Mouse (Mus musculus) embryonic facial prominence, embryonic 11.5 days (tissue): ENCODE measurements at regions not wholly inside any gene's neighbourhood (a gene's known extent, or its start where the extent isn't known, plus 50 kb on each side); places are given as distances from the start of the nearest gene placed in this dataset.

Source experiments
- ATAC-seq: fragments of 200-750 bp; cut with Nextera tagmentation; replicated peaks from 2 replicates; pipeline ENCODE4 v1.8.0; 2017; ENCODE audit warnings: low read depth; ENCODE audit not compliant: insufficient number of reproducible peaks, low FRiP score, low TSS enrichment
- DNase-seq: peaks from one replicate; pipeline ENCODE4 v3.0.0-alpha.2; 2015; ENCODE audit warnings: low spot score
- H3K27ac ChIP-seq: fragments of 300-500 bp; sonication (generic); replicated peaks from 2 replicates; pipeline ENCODE4 v1.5.1; 2014; ENCODE audit warnings: mild to moderate bottlenecking, low read depth, low read length, control low read depth
- H3K27me3 ChIP-seq: fragments of 300-500 bp; sonication (generic); 2 replicates; pipeline ENCODE4 v1.6.1; 2014; ENCODE audit warnings: mild to moderate bottlenecking, low read length, moderate library complexity, mixed read lengths; ENCODE audit not compliant: control insufficient read depth, insufficient read depth
- H3K36me3 ChIP-seq: fragments of 300-500 bp; sonication (generic); replicated peaks from 2 replicates; pipeline ENCODE4 v1.6.1; 2014; ENCODE audit warnings: low read depth, mild to moderate bottlenecking, low read length, moderate library complexity, mixed read lengths; ENCODE audit not compliant: control insufficient read depth, insufficient read depth
- H3K4me1 ChIP-seq: fragments of 300-500 bp; sonication (generic); 2 replicates; pipeline ENCODE4 v1.6.1; 2014; ENCODE audit warnings: low read length, mixed read lengths; ENCODE audit not compliant: control insufficient read depth, insufficient read depth
- H3K4me2 ChIP-seq: fragments of 300-500 bp; sonication (generic); 2 replicates; pipeline ENCODE4 v1.6.1; 2014; ENCODE audit warnings: low read depth, mild to moderate bottlenecking, control low read depth, low read length, moderate library complexity
- H3K4me3 ChIP-seq: fragments of 300-500 bp; sonication (generic); 2 replicates; pipeline ENCODE4 v1.5.1; 2014; ENCODE audit warnings: low read depth, low read length, control low read depth
- H3K9ac ChIP-seq: fragments of 300-500 bp; sonication (generic); replicated peaks from 2 replicates; pipeline ENCODE4 v1.6.1; 2014; ENCODE audit warnings: mild to moderate bottlenecking, control low read depth, low read length
- H3K9me3 ChIP-seq: fragments of 300-500 bp; sonication (generic); replicated peaks from 2 replicates; pipeline ENCODE4 v1.6.1; 2016; ENCODE audit warnings: mild to moderate bottlenecking, low read length, inconsistent platforms, mixed read lengths; ENCODE audit not compliant: control insufficient read depth
- WGBS: fragments of 180-500 bp; shearing (Covaris S2); extraction: QIAGEN DNeasy Blood & Tissue Kit; methylation state at CpG from one replicate; pipeline ENCODE4 v1.1.7; 2014; 5-methylcytosine and 5-hydroxymethylcytosine counted together

DNA sequence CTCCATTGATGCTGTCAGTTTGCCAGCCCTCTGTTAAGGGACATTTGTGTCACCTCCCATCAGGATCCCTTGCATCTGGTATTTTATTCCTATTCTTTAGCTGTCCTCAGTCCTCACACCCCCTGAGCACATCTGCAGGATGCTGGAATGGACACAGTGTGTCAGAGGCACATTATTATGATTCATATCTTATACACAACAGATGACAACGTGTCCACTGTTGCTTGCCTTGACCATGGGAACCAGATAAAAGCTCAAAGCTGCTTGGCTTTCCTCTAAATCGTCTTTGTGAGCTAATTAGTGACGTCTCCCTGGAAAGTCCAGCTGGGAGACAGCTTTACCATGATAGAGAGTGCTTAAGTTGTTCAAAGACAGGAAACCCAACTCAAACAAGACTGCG lies 149.7 kb upstream of the Serpine2 start:
- Histone ChIP-seq H3K9me3 (no peaks in the 10 kb centered on the region), H3K27ac (no peak overlapping the region), H3K4me2 (no peak overlapping the region), H3K27me3 (no peaks in the 10 kb centered on the region), H3K36me3 (no peaks in the 10 kb centered on the region), H3K9ac (no peak overlapping the region), H3K4me3 (no peak overlapping the region), H3K4me1 (no peaks in the 10 kb centered on the region)
- 44% methylated on average over 4 of the region's 4 CpGs for WGBS
- ATAC-seq: no peak
- DNase-seq: no peak

DNA sequence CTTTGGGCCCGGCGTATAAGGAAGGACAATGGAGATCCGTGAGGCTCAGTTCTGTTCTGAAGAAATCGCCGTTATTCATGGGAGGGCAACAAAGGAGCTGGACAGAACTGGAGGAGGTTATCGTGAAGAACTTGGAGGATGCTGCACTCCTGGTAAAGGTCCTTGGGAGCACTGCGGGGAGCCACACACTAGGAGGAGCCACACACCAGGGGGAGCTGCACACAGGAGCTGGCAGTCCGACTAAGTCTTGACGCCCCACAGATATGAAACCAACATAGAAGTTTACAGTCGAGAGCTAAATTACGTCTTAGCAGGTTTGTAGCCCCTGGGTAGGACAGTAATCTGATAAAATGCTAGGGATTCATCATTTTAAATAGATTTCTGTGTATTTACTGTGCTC lies 138.1 kb upstream of the Serpine2 start:
- no peak for ATAC-seq
- no peak overlapping the region for H3K9ac ChIP-seq
- no peak overlapping the region for H3K27ac ChIP-seq
- no peaks in the 10 kb centered on the region for H3K27me3 ChIP-seq
- H3K9me3 ChIP-seq: no peaks in the 10 kb centered on the region
- peak; percentile 32 for DNase-seq
- 79% methylated on average over 11 of the region's 11 CpGs for WGBS
- no peaks in the 10 kb centered on the region for H3K36me3 ChIP-seq
- H3K4me1 ChIP-seq: no peaks in the 10 kb centered on the region
- no peak overlapping the region for H3K4me2 ChIP-seq
- no peak overlapping the region for H3K4me3 ChIP-seq

DNA sequence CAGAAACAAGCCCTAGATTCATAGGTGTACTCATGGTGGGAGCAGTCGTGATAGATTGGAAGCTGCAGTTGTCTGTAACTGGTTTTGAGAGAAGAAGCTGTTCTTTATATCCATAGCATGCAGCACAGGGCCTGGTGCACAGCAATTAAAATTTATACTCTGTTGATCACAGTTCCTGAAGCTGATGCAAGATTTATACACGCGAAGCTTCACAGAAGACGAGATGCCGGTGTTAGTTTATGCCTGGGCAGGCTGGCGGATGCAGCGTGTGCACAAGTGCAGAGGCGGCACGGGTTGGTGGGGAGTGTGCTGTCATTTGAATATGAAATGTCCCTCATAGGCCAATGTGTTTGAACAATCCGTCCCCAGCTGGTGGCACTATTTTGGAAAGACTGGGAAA lies 136.9 kb upstream of the Serpine2 start:
- WGBS: 90% methylated on average over 10 of the region's 10 CpGs
- DNase-seq (no peak), ATAC-seq (no peak)

DNA sequence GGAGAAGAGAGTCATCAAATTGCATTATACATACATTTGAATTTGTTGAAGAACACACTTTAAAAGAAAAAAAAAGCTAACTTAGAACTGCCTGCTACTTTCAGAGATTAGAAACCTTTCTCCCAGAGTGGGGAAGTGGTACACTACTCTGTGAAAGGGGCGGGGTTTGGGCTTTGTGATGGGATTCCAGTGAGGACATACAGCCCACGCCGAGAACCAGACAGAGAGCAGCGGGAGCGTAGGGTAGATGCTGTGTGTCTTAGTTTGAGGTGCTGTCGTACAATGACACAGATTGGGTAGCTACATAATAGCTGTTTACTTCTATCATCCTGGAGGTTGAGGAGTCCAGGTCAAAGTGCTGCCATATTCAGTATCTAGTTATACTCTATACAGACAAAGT lies 136.5 kb upstream of the Serpine2 start:
- Histone ChIP-seq H3K9me3 (no peaks in the 10 kb centered on the region), H3K27ac (no peak overlapping the region), H3K4me3 (no peak overlapping the region), H3K27me3 (no peaks in the 10 kb centered on the region), H3K4me2 (no peak overlapping the region), H3K36me3 (no peaks in the 10 kb centered on the region), H3K4me1 (no peaks in the 10 kb centered on the region), H3K9ac (no peak overlapping the region)
- DNase-seq (no peak), ATAC-seq (no peak)
- WGBS: 92% methylated on average over 6 of the region's 6 CpGs

More for the DNA sequence above, 136.9 kb upstream of the Serpine2 start:
- no peaks in the 10 kb centered on the region for H3K27me3 ChIP-seq
- no peaks in the 10 kb centered on the region for H3K4me1 ChIP-seq
- H3K9me3 ChIP-seq: no peaks in the 10 kb centered on the region
- H3K36me3 ChIP-seq: no peaks in the 10 kb centered on the region
- no peak overlapping the region for H3K27ac ChIP-seq
- no peak overlapping the region for H3K9ac ChIP-seq
- no peak overlapping the region for H3K4me3 ChIP-seq
- no peak overlapping the region for H3K4me2 ChIP-seq

DNA sequence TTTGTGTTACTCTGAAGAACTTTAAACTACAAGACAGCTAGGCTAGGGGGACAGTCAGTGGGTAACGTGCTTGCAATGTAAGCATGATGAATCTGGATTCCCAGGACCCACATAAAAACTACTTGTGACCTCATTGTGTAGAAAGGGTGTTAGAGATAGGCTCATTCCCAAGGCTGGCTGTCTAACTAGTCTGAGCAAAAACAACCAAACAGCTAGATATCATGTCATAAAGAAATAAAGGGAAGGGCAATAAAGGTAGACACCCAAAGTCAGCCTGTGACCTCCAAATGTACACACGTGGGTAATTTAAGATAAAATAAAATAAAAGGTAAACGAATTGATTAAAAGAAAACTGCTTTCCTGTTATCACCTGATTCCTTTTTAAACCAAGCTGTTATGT lies 123.7 kb upstream of the Serpine2 start:
- no peak for DNase-seq
- no peaks in the 10 kb centered on the region for H3K27me3 ChIP-seq
- H3K4me2 ChIP-seq: no peak overlapping the region
- no peak for ATAC-seq
- H3K36me3 ChIP-seq: no peaks in the 10 kb centered on the region
- no peak overlapping the region for H3K4me3 ChIP-seq
- 81% methylated on average over 3 of the region's 3 CpGs for WGBS
- H3K27ac ChIP-seq: no peak overlapping the region
- H3K9ac ChIP-seq: no peak overlapping the region
- H3K4me1 ChIP-seq: no peaks in the 10 kb centered on the region
- H3K9me3 ChIP-seq: no peaks in the 10 kb centered on the region

DNA sequence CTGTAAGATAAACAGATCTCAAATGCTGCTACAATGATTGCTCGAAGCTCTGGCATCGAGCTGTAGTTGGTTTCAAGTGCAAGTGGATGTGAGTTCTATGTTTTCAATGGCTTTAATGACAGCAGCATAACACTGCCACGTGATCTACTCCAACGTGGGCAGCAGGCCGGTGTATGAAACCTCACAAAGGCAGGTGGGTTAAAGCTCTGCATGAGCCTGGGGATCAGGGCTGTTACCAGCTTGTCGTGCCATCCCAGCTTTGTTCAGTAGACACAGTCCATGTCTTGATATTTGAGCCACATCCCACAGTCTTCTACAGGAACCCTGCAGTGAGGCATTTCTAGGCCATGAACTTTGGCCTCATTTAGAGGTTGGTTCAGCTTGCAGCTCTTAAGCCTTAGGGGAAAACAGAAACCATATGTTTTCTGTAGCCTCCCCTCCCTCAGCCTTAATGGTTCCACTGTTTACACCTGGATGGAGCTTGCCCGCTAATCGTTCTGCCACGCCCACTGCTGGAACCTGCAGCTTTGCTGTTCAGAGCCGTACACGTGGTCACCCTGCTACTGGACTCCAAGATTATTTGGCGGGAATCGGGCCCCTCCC lies 121.8 kb upstream of the Serpine2 start:
- H3K4me2 ChIP-seq: no peak overlapping the region
- H3K36me3 ChIP-seq: no peaks in the 10 kb centered on the region
- H3K4me1 ChIP-seq: no peaks in the 10 kb centered on the region
- 41% methylated on average over 13 of the region's 13 CpGs for WGBS
- H3K4me3 ChIP-seq: no peak overlapping the region
- DNase-seq: peak; percentile 69
- H3K27ac ChIP-seq: no peak overlapping the region
- H3K9me3 ChIP-seq: no peaks in the 10 kb centered on the region
- peak; percentile 59; the same call in 1 of the 2 replicates for ATAC-seq
- no peaks in the 10 kb centered on the region for H3K27me3 ChIP-seq
- H3K9ac ChIP-seq: no peak overlapping the region

DNA sequence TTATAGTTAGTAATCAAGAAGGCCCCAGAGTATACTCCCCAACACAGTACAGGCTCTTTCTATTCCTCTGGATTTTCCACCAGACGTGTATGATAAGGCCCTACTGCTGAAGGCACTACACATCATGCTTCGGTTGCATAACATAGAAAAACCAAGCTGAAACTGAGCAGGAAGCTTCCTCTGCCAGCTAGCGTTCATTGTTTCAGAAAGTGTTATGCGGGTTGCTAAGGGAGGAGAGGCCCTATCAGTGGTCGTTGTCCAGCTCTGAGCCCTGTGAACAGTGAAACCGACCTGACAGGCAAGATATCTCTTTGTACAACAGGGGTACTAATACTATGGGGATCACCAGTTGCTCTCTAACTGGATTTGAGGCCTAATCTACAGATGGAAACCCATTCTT lies 118.9 kb upstream of the Serpine2 start:
- Histone ChIP-seq H3K4me2 (no peak overlapping the region), H3K27ac (no peak overlapping the region), H3K36me3 (no peaks in the 10 kb centered on the region), H3K9me3 (no peaks in the 10 kb centered on the region), H3K4me1 (no peaks in the 10 kb centered on the region), H3K27me3 (no peaks in the 10 kb centered on the region), H3K9ac (no peak overlapping the region), H3K4me3 (no peak overlapping the region)
- WGBS: 73% methylated on average over 6 of the region's 6 CpGs
- no peak for DNase-seq
- no peak for ATAC-seq

DNA sequence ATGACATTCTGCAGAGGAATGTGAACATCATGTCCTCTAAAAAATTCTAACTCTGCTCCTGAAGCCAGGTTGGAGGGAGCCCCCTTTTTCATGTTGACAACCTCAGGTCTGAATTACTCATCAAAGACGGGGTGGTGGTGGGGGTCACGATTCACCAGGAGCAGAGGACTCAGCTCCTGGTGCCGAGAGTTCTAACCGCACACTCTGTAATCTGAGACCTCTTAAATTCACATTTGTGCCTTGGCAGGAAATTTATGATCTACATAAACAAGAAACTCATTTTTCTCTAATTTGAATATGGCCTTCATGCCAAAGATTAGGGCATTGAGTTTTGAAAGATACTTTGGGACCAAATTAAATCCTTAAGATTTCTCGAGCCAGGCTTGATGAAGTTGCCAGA lies 117.2 kb upstream of the Serpine2 start:
- Histone ChIP-seq H3K27ac (no peak overlapping the region), H3K4me2 (no peak overlapping the region), H3K27me3 (no peaks in the 10 kb centered on the region), H3K9ac (no peak overlapping the region), H3K4me1 (no peaks in the 10 kb centered on the region), H3K36me3 (no peaks in the 10 kb centered on the region), H3K9me3 (no peaks in the 10 kb centered on the region), H3K4me3 (no peak overlapping the region)
- ATAC-seq (no peak), DNase-seq (no peak)
- 29% methylated on average over 5 of the region's 5 CpGs for WGBS
